In the genomic region with DNA sequence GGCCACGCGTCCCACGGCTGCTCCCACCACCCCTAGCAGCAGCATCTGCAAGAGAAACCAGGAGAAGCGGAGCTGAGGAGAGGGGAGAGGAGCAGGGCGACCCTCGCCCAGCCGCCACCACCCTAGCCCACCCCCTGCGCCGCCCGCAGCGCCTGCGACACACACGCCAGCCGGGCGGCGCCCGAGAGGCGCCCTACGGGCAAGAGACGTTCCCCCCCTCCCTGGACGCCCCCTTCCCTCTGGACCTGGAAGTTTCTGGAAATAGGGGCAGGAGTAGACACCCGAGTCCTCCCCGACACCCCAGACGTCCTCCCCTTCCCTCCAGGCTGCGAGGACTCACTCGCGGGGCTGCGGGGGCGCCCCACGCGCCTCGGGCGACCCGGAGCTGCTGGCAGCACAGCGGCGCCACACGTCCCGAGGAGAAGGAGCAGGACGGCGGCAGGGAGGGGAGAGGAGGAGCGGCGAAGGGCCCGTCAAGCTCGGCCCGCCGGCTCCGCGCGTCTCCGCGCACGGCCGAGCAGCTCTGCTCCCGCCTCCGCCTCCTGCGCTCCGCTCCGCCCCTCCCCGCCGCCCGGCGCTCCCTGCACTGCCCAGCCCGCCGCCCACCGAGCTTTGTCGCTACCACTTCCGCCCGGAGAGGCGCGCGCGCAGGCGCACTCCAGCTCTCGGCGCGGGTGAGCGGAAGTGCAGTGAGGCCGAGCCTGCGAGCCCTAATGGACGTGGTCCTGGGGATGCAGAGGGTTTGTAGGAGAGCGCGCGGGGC, we compare ENCODE assay signal across 8 mouse cellular contexts. TPM values are rescaled to one million over a fixed set of nuclear protein-coding genes. Genes with fewer than 3 reads are reported as not detected.
DNase-seq lines count a peak whose midpoint lies in the region; ATAC-seq and TF ChIP-seq lines count a peak whose summit lies in the region.

No protein-coding gene starts in this region.

- under 1% methylated on average over 69 of the region's 83 CpGs for WGBS in forebrain, embryonic 15.5 days
- under 1% methylated on average over 71 of the region's 83 CpGs for WGBS in lung, embryonic 14.5 days
- under 1% methylated on average over 83 of the region's 83 CpGs for WGBS in olfactory bulb, adult 2 months
- under 1% methylated on average over 78 of the region's 83 CpGs for WGBS in thymus, adult 2 months

- peak overlapping the region; percentile 99 for H3K4me3 ChIP-seq in forebrain, embryonic 15.5 days
- H3K4me3 ChIP-seq in layer of hippocampus, adult 2 months, result peak overlapping the region; percentile 77
- peak overlapping the region; percentile 77 for H3K4me3 ChIP-seq in lung, embryonic 14.5 days (ENCODE audit: low read depth, low read length)
- peak overlapping the region; percentile 94 for H3K4me3 ChIP-seq in olfactory bulb, adult 2 months (ENCODE audit: insufficient read depth, low read depth, low read length)
- H3K4me3 ChIP-seq in thymus, adult 2 months (ENCODE audit: control insufficient read depth, insufficient read depth, low read length), result peak overlapping the region; percentile 92

- H3K9ac ChIP-seq in forebrain, embryonic 15.5 days (replicated peaks), result peak overlapping the region; percentile 97
- H3K9ac ChIP-seq in lung, embryonic 14.5 days, result peak overlapping the region; percentile 88

- peak; percentile 94 for TF ChIP-seq POLR2A in olfactory bulb, adult 2 months (IDR thresholded peaks at IDR 0.05; ENCODE audit: insufficient read depth, low read depth, low read length)
- peak; percentile 91 for TF ChIP-seq POLR2A in thymus, adult 2 months (IDR thresholded peaks at IDR 0.05; ENCODE audit: control insufficient read depth, extremely low read depth, insufficient read depth, low read length, poor library complexity)

- peak overlapping the region; percentile 98 for H3K27ac ChIP-seq in forebrain, embryonic 15.5 days (replicated peaks)
- peak overlapping the region; percentile 99 for H3K27ac ChIP-seq in layer of hippocampus, adult 2 months
- peak overlapping the region; percentile 97 for H3K27ac ChIP-seq in lung, embryonic 14.5 days (ENCODE audit: low read depth)
- H3K27ac ChIP-seq in olfactory bulb, adult 2 months (ENCODE audit: insufficient read depth, low read depth, low read length), result peak overlapping the region; percentile 89
- H3K27ac ChIP-seq in thymus, adult 2 months (ENCODE audit: control insufficient read depth, insufficient read depth, low read length), result peak overlapping the region; percentile 47

- intact Hi-C loops in heart, postnatal 36 days (cut with DNase I), result loop anchor here (5.0 to 10.0 kb wide), 2 partner anchors 123 to 150 kb away; partner anchors contain the start of gene Pik3r4

- H3K4me1 ChIP-seq in forebrain, embryonic 15.5 days, result peaks cover 31% of the 10 kb centered on the region
- H3K4me1 ChIP-seq in lung, embryonic 14.5 days (ENCODE audit: insufficient read depth), result peaks cover 7% of the 10 kb centered on the region; the same call in 1 of the 2 replicates
- H3K4me1 ChIP-seq in olfactory bulb, adult 2 months (ENCODE audit: control insufficient read depth, insufficient read depth, low read length), result peaks cover 5% of the 10 kb centered on the region; the same call in 1 of the 2 replicates
- 0 out of 2 replicates have a peak, but pooled peaks cover 5% of the 10 kb centered on the region for H3K4me1 ChIP-seq in thymus, adult 2 months (replicated peaks; ENCODE audit: control insufficient read depth, insufficient read depth, low read length)

- peak overlapping the region; percentile 86 for H3K4me2 ChIP-seq in forebrain, embryonic 15.5 days (replicated peaks)
- H3K4me2 ChIP-seq in lung, embryonic 14.5 days, result peak overlapping the region; percentile 94

- peak; percentile 61 for TF ChIP-seq CTCF in layer of hippocampus, adult 2 months (conservative IDR thresholded peaks at IDR 0.05)
- TF ChIP-seq CTCF in lung, embryonic 14.5 days (IDR thresholded peaks at IDR 0.05; ENCODE audit: low read depth), result peak; percentile 34; the same call in 1 of the 2 replicates
- TF ChIP-seq CTCF in olfactory bulb, adult 2 months (IDR thresholded peaks at IDR 0.05; ENCODE audit: insufficient read depth, low read depth, low read length), result peak; percentile 38; the same call in 1 of the 2 replicates
- TF ChIP-seq CTCF in thymus, adult 2 months (IDR thresholded peaks at IDR 0.05; ENCODE audit: borderline replicate concordance, control insufficient read depth, extremely low read depth, insufficient read depth, low read length, poor library complexity), result 0 out of 2 replicates have a peak, but pooled peaks have one; percentile 39

- peak; percentile 99 for ATAC-seq in forebrain, embryonic 15.5 days (replicated peaks)
- peak; percentile 99 for ATAC-seq in lung, embryonic 14.5 days (ENCODE audit: insufficient read depth)

- H3K36me3 ChIP-seq in forebrain, embryonic 15.5 days, result no peaks in the 10 kb centered on the region
- no peaks in the 10 kb centered on the region for H3K36me3 ChIP-seq in lung, embryonic 14.5 days (ENCODE audit: insufficient read depth)
- no peaks in the 10 kb centered on the region for H3K36me3 ChIP-seq in thymus, adult 2 months (ENCODE audit: control insufficient read depth, insufficient read depth, low read length)

- no peaks in the 10 kb centered on the region for H3K9me3 ChIP-seq in forebrain, embryonic 15.5 days
- H3K9me3 ChIP-seq in lung, embryonic 14.5 days (ENCODE audit: low read depth, low read length), result no peaks in the 10 kb centered on the region

- H3K27me3 ChIP-seq in forebrain, embryonic 15.5 days, result no peaks in the 10 kb centered on the region
- H3K27me3 ChIP-seq in lung, embryonic 14.5 days (ENCODE audit: insufficient read depth, low read length), result no peaks in the 10 kb centered on the region
- no peaks in the 10 kb centered on the region for H3K27me3 ChIP-seq in thymus, adult 2 months (ENCODE audit: control insufficient read depth, insufficient read depth, low read length)

- peak; percentile 89 for DNase-seq in ES-CJ7 (ENCODE audit: low read depth, low spot score)
- DNase-seq in cerebellum, adult 11 months, result peak; percentile 98
- peak; percentile 94 to 95 for DNase-seq in heart, postnatal 36 days
- DNase-seq in layer of hippocampus, adult 2 months (ENCODE audit: low spot score in 2 of 2), result peak; percentile 97
- DNase-seq in lung, embryonic 14.5 days, result peak; percentile 97
- peak; percentile 96 for DNase-seq in thymus, adult 2 months

RNA-seq across cellular contexts. Expression of gene Atp2c1, which starts 32.4 kb away (rescaled TPM):
- 91.8 and 95.0 TPM in 2 replicates for polyA plus RNA-seq in forebrain, embryonic 15.5 days (2015; fragmentation: Nextera tagmentation; extraction: Ambion mirVana)
- total RNA-seq in heart, postnatal 36 days (2021), result 10 to 100 TPM; 64.6 to 69.8 TPM
- total RNA-seq in layer of hippocampus, adult 2 months (2021), result 100 to 1,000 TPM; 245 to 250 TPM
- polyA plus RNA-seq in lung, embryonic 14.5 days (2014; fragmentation: Nextera tagmentation; extraction: Ambion mirVana), result 74.3 and 74.9 TPM in 2 replicates
- polyA plus RNA-seq in olfactory bulb, adult 2 months (2012; ENCODE audit: insufficient read depth, insufficient read length, low replicate concordance, missing spikeins), result 454 TPM in 1 of 2 replicates, not detected in the other
- polyA plus RNA-seq in thymus, adult 2 months (2012; rRNA removed), result 48.9 and 53.2 TPM in 2 replicates

Comparison
In these comparisons a context has a peak if more than half of its experiments do, and no peak if none do; other contexts are left out.
1. Peak in every context shown above with its lines: DNase-seq, ATAC-seq, H3K4me3 ChIP-seq and H3K27ac ChIP-seq.
2. H3K27ac ChIP-seq: peak in every context shown above with its lines; median percentile 99 in layer of hippocampus, adult 2 months; 98 in forebrain, embryonic 15.5 days; 97 in lung, embryonic 14.5 days; 89 in olfactory bulb, adult 2 months; 47 in thymus, adult 2 months.